Mouse (Mus musculus) layer of hippocampus, postnatal 36 days (tissue): ENCODE data around the gene Macrod2. TPM values are rescaled to one million over a fixed set of nuclear protein-coding genes. Genes with fewer than 3 reads are reported as not detected.

Source experiments
- DNase-seq, 2 experiments: peaks; one replicate each; pipeline ENCODE4 v3.0.0; 2022
- total RNA-seq, 2 experiments: library from RNA; stranded (reverse); gene quantifications; 2 replicates each; pipeline ENCODE4 v1.2.3; 2021

Macrod2 gene
- total RNA-seq, 2 experiments from 2014 or later: 52.1 to 53.7 TPM

DNA sequence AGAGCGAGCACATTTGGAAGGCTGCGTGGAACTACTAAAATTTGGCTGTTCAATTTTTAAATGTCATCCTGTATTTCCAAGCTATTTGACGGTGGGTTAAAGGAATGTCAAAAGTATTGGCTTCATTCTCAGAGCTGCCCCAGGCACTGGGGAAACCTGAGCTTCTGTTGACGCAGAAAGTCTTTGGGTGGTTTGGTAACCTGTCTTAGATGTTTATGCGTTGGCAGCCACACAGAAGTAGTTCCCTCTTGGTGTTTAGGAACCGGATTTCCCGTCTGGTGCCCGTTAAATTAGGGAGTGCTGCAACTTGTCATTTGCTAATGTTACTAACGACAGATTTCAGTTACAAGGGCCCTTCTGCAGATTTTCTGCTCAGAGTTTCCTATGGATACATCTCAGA is 1837.7 kb downstream of the Macrod2 start:
- no peak for DNase-seq

DNA sequence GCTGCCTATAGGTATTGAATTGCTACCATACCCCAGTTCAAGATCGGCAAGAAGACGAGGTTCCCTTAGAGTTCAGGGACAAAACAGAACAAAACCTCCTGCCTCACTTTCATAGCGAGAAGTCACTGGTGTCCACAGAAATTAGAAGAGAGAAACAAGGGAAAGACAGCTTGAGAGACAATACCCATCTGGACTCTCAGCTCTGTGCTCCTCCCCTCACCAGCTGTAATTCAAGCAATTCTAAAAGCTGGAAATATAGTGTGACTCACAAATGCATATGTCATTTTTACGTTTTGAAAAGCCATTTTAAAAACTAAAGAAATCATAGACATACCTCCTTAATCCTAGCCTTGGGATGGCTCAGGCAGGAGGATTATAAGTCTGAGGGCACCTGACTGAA is 1848.4 kb downstream of the Macrod2 start:
- no peak for DNase-seq

DNA sequence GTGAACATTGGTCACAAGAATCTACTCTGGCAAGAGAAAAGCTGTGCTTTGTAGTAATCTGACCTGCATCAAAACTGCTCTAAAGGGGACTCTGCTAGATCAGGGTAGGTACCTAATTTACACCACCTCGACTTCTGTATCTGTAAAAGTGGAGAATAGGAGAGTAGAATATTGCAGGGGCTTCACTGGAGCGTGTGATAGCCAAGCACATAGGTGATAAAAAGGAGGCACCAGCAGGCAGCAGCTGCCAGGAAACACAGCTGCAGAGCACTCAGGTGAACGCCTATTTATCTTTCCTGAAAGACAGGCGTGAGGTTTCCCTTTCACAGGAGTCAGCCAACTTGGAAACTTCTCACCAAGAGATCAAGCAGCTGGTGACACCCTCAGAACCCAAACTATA is 1855.3 kb downstream of the Macrod2 start:
- DNase-seq: no peak

DNA sequence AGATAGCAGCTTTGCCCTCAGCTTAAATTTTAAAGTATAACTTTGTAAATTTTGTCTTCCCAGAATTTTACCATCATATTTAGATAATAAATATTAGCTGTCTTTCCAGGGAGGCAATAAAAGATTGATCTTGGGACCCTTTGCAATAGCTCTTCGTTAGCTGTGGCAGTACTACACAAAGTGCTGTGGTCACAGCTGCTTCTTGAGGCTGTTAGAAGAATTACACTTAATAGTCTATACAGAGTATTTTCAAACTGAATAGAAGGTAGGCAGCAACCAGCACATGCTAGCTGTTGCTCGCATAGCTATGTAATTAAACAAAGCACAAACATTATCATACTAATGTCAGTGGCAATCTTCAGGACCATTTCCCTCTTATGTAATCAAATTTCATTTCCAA is 1856.4 kb downstream of the Macrod2 start:
- DNase-seq: no peak

DNA sequence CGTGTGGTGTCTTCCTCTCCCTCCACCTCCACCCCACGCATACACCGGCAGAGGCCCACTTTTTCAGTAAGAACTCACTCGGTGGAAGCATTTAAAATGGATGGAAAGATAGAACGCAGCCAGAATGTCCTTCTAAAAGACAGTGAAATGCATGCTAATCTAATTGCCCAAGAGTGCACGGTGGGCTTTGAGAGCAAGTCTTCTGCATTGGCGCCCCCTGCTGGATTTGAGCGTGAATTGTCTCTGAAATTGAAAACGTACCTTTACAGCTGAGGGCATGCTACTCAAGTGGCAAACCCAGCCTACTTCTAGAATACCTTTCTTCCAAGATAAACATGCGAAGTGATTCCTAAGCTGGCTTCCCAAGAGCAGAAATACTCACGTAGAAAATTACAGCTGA is 1858.8 kb downstream of the Macrod2 start:
- DNase-seq: peak; percentile 69 to 79

DNA sequence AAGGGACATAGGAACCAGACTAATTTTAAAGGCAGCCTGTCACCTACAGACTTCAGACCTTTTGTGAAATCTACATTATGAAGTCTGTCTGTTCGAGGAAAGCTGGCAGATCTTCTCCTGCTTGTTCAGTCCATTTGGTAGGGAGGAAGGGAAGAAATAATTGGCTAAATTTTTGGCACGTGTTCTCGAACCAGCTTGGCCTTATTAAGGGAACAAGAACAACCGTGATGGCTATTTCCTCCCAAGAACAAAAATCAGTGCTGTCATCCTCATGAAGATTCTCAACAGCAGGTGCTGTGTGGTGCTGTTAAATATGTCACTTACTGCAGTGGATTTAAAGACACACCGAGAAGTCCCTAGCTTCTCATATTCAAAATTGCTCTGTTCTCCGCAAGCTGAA is 1859.5 kb downstream of the Macrod2 start:
- peak in 1 of 2 experiments; percentile 15 for DNase-seq

DNA sequence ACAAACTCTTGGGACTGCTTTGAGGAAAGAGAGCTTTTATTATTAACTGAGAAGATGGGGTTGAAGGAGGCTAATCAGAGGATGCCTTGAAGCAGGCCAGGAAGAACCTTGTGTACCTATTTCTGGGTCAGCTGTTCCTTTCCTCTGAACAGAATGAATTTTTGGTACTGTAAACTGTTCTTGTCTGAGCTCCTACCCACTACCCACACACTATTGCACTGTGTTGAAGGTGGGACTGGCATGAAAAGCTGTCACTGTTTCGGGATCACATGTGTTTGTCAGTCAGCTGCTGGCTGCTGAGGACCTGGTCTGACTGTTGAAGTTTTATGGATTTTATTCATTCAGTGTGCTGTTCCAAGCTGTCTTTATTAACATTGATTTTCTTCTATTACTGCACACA is 1862.4 kb downstream of the Macrod2 start:
- DNase-seq: no peak

DNA sequence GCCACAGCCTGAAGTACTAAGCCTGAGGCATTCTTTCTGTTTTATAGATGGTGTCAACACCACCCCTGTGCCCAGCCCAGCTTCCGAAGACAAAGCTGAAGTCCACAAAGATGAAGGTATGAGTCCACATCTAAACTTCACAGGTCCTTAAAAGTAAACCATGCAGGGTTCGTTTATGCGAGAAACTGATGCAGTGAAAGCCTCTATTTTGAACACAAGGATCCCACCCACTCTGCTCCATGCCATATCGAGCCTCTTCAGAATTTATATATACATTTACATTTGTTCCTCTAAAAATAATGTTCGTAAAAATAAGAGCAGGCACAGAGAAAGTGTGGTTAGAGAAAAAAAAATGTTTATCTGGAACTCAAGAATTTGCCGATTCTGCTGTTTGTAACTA is 1865.9 kb downstream of the Macrod2 start:
- no peak for DNase-seq

DNA sequence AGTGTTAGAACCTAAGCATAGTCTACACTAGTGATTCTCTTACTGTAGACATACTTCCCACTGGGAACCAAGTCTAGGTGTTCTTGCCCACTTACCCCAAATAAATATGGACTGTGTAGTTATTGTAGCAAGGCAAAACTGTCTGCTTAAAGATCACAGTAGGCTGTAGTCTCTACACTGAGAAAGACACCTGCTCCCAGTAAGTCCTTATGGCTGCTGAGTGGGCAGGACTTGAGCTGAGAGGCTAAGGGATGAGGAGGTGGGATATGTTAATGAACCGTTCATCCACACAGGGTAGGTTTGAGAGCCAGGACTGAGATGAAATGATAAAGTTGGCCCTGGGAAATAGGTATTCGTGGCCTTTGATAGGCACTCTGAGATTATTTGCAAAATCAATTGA is 1869.6 kb downstream of the Macrod2 start:
- no peak for DNase-seq

DNA sequence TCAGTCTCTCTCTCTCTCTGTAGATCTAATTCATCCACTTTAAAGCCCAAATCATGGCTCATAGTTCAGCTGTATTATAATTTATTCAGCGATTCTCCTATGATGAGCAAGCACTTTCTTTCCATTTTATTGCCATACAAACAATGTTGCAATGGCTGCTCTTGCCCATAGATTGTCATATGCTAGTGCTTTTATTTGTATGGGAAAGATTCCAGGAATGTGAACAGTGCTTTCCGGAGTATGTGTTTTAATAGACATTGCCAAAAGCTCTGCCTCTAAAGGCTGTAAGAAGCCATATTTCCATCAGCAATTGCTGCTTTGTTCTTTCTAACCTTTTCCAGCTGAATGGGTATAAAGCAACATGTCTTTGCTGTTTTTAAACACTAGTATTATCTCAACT is 1872.7 kb downstream of the Macrod2 start:
- no peak for DNase-seq

DNA sequence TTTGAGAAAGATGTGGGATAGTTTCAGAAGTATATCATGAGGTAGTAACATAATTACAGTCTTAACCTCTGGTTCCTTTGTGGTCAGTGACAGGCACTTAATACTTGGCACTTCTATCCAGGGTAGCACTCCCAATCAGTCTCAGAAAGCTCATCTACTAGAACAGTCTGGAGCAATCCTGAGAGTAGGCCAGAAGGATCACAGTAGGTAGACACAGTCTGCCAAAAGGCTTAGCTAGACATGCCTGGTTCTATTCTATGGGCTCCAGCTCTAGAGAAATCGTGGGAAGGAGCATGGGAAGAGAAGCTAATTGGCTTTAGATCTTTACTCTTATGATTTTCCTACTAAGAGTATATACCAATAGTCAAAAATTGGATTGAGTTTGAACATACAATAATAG is 1891.7 kb downstream of the Macrod2 start:
- DNase-seq: no peak

DNA sequence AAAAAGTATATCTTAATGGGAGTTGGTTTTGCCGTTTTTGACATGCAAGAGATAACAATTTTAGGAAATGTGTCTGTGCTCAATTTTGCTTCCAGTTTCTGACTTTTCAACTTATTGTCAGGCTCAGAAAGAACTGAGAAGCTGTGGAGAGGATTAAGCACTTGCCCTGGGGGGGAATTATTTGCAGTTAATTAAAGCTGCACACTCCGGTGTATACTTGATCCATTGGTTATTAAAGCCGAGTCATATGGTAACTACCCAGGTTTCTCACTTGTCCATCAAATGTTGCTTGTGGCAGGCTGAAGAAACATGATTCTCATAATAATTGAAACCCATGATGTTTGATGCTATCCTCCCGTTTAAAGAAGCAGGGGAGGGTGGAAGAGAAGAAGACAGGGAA is 1899.7 kb downstream of the Macrod2 start:
- no peak for DNase-seq

DNA sequence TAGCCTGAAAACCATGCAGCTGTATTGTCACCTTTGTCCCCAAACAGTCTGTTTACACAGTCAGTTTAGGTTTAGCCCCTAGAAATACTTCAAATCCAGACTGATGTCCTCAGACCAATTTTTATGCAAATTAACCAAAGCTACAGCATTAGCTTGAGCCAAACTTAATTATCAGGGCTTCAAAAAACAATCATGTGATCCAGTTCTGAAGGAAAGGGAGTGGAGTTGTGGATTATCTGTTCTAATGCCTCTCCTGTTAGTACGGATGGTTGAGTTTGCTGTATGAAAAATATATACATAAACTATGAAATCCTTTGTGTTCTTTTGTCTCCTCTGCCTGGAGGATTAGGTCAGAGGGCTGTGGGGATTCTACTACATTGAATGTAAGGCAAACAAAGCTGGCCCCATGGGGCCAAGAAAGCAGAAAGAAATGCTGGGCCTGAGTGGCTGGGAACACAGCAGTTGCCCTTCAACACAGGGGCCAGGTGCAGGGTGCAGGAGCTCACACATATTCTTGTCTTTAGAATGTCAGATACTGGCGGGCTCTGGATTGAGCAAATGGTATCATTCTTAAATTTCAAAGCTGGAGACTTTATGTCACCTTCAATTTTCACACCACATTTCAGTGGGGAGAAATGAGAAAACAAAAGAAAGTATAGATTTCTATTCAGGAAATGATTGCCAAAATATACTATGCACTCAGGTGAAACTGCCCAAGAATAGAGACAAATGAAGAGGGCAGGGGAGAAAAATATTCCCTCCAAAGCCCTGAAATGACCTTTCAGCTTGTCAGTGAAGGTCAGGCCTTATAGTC is 1908.2 kb downstream of the Macrod2 start:
- DNase-seq: no peak

DNA sequence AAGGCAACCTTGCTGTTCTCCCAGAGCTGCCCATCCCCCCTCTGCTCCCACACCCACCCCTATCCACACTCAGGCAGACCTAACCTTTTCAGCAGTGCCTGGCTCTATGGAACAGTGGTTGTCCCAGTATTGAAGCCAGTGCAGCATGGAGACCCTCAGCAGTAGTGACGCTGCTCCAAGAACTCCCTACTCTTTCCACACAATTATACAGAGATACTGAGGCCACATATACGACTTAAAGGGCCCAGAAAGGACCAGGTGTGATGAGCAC is 1908.7 kb downstream of the Macrod2 start:
- no peak for DNase-seq

DNA sequence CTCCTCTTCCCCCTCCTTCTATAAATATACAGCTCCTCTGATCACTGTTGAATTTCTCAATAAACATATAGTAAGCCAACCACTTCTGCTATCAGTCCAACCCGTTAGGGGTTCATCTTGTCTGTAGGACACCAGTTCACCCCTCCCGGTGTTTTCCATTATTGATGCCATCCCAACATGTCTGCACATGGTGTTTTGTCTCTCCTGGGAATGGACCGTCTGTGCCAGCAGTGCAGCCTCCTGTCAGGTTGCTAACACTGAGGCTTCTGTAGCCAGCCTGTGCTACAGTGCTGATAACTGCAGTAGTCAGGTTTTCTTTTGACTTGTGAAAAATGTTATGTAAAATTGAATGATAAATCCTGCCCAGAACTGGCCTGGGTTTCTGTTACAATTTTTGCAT is 1928.0 kb downstream of the Macrod2 start:
- no peak for DNase-seq

DNA sequence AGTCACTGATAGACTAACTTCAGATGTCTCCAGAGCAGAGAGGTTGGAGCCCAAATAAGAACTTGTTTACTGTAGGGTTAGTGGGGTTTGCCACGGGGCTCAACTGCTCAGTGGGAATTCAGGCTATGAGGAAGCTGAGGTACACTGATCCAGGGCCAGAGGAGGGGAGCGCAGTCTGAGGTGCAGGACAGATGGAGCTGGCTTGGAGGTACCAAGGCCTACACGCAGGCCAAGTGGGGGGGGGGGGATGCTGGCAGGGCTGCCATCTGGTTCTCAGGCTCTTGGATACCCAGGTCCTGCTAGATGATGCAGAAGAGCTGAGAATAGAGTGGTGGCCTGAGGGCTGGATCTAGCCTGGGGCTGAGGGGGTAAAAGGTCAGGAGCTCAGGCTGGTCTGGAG is 1931.6 kb downstream of the Macrod2 start:
- DNase-seq: no peak

DNA sequence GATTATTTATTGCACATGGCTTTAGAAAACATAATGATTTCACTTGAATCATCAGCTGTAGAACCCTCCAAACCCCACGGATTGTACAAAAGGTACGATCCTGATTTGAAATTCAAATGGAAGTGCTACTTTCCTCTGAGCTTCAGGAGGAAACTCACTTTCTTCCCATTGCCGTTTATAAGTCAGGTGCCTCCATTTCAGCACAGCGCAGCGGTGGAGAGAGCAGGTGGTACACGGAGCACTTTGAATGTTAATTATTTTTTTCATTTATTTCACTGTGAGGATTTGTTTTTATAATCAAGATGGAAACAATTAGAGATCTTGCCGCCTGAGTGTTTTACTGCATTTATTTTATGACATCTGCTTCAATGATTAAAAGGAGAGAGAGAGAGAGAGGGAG is 1934.7 kb downstream of the Macrod2 start:
- no peak for DNase-seq

DNA sequence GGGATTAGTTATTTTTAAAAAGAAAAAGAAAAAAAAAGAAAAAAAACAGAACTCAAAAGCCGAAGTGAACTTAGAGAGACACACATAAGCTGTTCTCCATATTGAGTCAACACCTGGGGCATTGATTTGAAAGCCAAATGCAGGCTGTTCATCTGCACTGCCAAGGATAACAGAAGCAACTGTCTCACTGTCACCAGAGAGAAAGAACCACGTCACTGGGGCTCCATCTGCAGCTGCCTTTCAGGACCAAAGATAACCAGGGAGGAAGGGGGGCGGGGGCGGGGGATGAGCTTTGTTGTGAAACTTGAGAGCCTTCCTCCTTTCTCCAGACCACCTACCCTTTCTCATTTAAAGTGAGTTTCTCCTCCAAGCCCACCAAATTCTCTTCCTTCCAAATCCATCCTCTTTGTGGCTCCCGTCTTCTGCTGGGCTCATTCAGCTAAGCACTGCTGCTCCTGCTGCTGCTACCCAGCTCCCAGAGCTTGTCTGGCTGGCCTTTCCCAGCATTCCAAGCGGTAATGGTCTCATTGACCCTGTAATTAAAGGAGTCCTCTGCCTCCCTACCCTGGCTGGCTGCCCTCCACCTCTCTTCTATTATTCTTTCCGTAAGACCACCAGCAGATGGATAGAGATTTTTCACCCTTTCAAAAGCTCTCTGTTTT is 1939.5 kb downstream of the Macrod2 start:
- peak; percentile 47 to 50 for DNase-seq

DNA sequence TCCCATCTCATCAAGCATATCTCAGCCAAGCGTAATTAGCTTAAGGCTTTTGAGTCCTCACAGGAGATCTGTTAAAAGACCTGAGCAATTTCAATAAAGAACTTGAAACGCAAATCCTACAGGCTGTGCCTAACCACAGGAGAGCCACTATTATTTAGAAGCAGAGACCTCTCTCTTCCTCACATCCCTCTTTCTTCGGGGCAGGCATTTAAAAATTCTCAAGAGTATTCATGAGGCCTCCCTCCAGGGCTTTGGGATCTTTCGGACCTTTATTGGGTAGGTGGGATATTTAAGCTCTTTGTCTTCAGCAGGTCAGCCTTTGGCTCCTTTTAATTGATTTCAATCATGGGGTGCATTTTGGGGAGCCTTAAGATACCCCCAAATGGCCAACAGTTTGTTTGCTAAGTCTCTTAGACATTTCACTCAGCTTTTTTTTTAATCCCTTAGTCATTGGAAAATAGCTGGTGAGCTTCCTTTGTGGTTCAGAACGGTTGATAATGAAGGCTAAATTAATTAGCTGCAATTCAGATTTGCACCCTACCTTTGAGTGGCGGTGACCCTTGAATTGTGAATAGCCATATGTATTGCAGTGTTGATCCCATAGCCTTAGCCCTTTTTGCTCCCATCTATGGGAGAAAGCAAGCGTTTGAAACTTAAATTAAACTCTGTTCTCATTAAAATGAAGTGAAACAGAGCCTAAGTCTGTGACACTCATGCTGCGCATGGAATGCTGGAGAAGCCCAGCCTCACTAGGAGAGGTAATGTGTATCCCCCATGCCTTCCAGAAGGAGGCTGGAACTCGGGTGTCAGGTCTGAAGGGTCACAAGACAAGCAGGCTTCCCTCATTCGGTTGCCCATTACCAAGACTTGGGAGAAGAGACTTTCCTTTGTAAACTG is 1940.2 kb downstream of the Macrod2 start:
- DNase-seq: no peak

DNA sequence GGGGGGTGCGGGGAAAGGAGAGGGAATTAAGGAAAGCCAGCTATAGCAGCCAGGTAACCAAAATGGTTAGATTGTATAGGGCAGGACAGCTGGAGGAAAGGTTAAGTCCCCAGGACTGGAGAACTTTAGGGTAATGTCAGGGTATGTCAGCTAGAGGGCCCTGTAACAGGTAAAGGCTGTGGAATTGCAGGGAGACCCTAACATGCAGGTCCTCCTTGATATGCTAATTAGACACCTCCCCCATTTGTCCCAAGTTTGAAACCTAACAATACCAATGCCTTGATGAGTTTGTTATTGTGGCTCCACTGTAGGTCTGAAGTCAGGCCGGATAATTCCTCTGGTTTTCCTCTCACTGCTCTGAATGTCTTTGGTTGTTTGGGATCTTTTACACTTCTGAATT is 1948.9 kb downstream of the Macrod2 start:
- DNase-seq: no peak

DNA sequence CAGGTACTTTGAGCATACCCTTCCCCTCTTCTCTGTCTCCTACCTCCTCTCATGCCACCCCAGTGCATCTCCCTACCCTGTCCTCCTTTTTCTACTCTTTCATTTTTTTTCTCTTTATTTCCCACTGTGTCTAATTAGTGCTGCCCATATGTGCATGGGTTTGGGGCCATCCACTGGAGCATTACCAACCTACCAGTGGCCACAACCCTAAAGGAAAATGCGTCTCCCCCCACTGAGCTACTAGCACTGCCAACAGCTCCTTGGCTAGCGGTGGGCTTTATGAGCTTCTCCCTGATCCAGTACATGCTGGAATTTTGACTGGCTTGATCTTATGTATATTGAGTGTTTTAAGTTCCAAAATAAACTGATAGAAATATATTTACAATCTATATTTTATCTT is 1949.6 kb downstream of the Macrod2 start:
- no peak for DNase-seq

DNA sequence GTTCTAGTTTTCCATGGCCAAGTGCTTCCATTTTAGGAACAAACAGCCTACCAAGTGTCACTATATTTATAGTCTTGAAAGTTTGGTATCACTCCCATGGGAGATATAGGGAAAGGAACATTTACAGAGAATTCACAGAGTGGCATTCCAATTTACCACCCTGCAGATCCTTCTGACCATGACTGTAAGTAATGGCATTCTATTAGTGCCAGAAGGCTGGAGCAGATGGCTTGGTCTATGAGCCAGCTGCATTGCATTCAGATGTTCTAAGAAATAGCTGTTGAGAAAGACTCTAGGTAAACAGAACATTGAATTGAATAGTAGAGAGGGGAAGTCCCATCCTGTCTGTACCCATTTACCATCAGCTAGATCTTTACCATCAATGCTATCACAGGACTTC is 1954.7 kb downstream of the Macrod2 start:
- peak in 1 of 2 experiments; percentile 29 for DNase-seq

DNA sequence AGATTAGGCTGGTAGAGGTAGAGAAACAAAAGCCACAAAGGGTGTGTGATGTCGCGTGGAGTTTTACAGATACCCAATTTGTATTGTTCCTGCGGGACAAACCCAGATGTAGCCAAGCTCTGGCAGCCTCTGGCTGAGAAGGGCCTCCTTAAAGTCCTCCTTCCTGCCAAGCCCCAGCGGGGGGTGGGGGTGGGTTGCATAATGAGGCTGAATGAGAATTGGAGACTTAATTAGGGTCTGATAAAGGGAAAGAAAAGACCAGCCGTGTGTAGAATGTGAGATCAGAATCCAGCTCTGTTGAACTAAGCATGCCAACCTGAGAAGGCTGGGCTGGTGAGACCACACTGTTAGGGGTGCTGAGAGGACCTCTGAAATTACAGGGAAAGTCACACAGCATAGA is 1967.8 kb downstream of the Macrod2 start:
- DNase-seq: peak; percentile 22 to 37

DNA sequence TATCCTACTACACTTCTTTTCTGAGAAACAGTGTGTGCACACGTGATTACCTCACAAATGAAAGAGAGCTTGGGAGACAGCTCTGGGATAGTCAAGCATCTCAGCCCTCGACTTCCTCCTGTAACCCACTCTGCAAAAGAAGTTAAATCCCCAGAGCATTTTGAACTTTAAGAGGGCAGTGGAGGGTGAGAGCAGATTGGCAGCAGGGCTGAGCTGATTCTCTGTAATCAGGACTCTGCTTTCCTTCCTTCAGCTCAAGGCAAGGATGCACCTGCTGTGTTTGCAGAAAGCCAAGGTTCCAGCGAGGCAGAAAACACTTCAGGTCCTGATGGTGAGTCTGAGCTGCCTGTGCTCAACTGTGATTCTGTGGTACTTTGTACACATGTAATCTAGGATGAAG is 1978.9 kb downstream of the Macrod2 start:
- no peak for DNase-seq
